Mouse (Mus musculus): ENCODE data around the gene Atox1.
"Not testable (repeated sequence)": the region's sequence is repeated elsewhere in the genome, so short reads cannot be mapped to it uniquely, and the experiment has no call there.

The Atox1 gene

GRCm38 (mm10) chr11:55419296-55419677 lies 41.8 kb downstream of the Atox1 start:
- in situ Hi-C loops (cut with MboI; ENCODE audit: low pct_unique_long_range_greater_than_20kb in 1 of 2, low sequenced_read_pairs in 2 of 2, unreplicated experiment in 1 of 2): no loop called here

- in situ Hi-C loops (cut with MboI; ENCODE audit: low pct_unique_long_range_greater_than_20kb in 1 of 2, low sequenced_read_pairs in 2 of 2, unreplicated experiment in 1 of 2): no loop called here
Observed at GRCm38 (mm10) chr11:55418704-55419061, 42.4 kb downstream of the Atox1 start.

GRCm38 (mm10) chr11:55417898-55418703 lies 42.9 kb downstream of the Atox1 start:
- in situ Hi-C loops (cut with MboI; ENCODE audit: low pct_unique_long_range_greater_than_20kb in 1 of 2, low sequenced_read_pairs in 2 of 2, unreplicated experiment in 1 of 2): no loop called here

- in situ Hi-C loops (cut with MboI; ENCODE audit: low pct_unique_long_range_greater_than_20kb in 1 of 2, low sequenced_read_pairs in 2 of 2, unreplicated experiment in 1 of 2): no loop called here
Observed at GRCm38 (mm10) chr11:55416609-55417265, 44.3 kb downstream of the Atox1 start.

- in situ Hi-C loops (cut with MboI; ENCODE audit: low pct_unique_long_range_greater_than_20kb in 1 of 2, low sequenced_read_pairs in 2 of 2, unreplicated experiment in 1 of 2): not testable (repeated sequence)
Observed at GRCm38 (mm10) chr11:55415731-55416130, 45.3 kb downstream of the Atox1 start.

GRCm38 (mm10) chr11:55415036-55415704 lies 45.9 kb downstream of the Atox1 start:
- in situ Hi-C loops (cut with MboI; ENCODE audit: low pct_unique_long_range_greater_than_20kb in 1 of 2, low sequenced_read_pairs in 2 of 2, unreplicated experiment in 1 of 2): no loop called here

- in situ Hi-C loops (cut with MboI; ENCODE audit: low pct_unique_long_range_greater_than_20kb in 1 of 2, low sequenced_read_pairs in 2 of 2, unreplicated experiment in 1 of 2): no loop called here
Observed at GRCm38 (mm10) chr11:55414314-55414713, 46.7 kb downstream of the Atox1 start.

- in situ Hi-C loops (cut with MboI; ENCODE audit: low pct_unique_long_range_greater_than_20kb in 1 of 2, low sequenced_read_pairs in 2 of 2, unreplicated experiment in 1 of 2): no loop called here
Observed at GRCm38 (mm10) chr11:55413416-55413796, 47.6 kb downstream of the Atox1 start.

- in situ Hi-C loops (cut with MboI; ENCODE audit: low pct_unique_long_range_greater_than_20kb in 1 of 2, low sequenced_read_pairs in 2 of 2, unreplicated experiment in 1 of 2): no loop called here
Observed at GRCm38 (mm10) chr11:55412680-55413415, 48.2 kb downstream of the Atox1 start.

GRCm38 (mm10) chr11:55412034-55412433 lies 49.0 kb downstream of the Atox1 start:
- in situ Hi-C loops (cut with MboI; ENCODE audit: low pct_unique_long_range_greater_than_20kb in 1 of 2, low sequenced_read_pairs in 2 of 2, unreplicated experiment in 1 of 2): no loop called here

- in situ Hi-C loops (cut with MboI; ENCODE audit: low pct_unique_long_range_greater_than_20kb in 1 of 2, low sequenced_read_pairs in 2 of 2, unreplicated experiment in 1 of 2): no loop called here
Observed at GRCm38 (mm10) chr11:55410502-55410901, 50.5 kb downstream of the Atox1 start.

- in situ Hi-C loops (cut with MboI; ENCODE audit: low pct_unique_long_range_greater_than_20kb in 1 of 2, low sequenced_read_pairs in 2 of 2, unreplicated experiment in 1 of 2): no loop called here
Observed at GRCm38 (mm10) chr11:55410005-55410404, 51.0 kb downstream of the Atox1 start.

- in situ Hi-C loops (cut with MboI; ENCODE audit: low pct_unique_long_range_greater_than_20kb in 1 of 2, low sequenced_read_pairs in 2 of 2, unreplicated experiment in 1 of 2): loop anchor here in 1 of 2 experiments (5.0 kb wide), 1 partner anchor 35 kb away; no protein-coding TSS in a partner anchor
Observed at GRCm38 (mm10) chr11:55407133-55407532, 53.9 kb downstream of the Atox1 start.

- in situ Hi-C loops (cut with MboI; ENCODE audit: low pct_unique_long_range_greater_than_20kb in 1 of 2, low sequenced_read_pairs in 2 of 2, unreplicated experiment in 1 of 2): loop anchor here in 1 of 2 experiments (5.0 kb wide), 1 partner anchor 36 kb away; no protein-coding TSS in a partner anchor
Observed at GRCm38 (mm10) chr11:55405601-55406469, 55.2 kb downstream of the Atox1 start.

- in situ Hi-C loops (cut with MboI; ENCODE audit: low pct_unique_long_range_greater_than_20kb in 1 of 2, low sequenced_read_pairs in 2 of 2, unreplicated experiment in 1 of 2): loop anchor here in 1 of 2 experiments (5.0 kb wide), 1 partner anchor 37 kb away; no protein-coding TSS in a partner anchor
Observed at GRCm38 (mm10) chr11:55404659-55405457, 56.2 kb downstream of the Atox1 start.

GRCm38 (mm10) chr11:55400863-55401262 lies 60.2 kb downstream of the Atox1 start:
- in situ Hi-C loops (cut with MboI; ENCODE audit: low pct_unique_long_range_greater_than_20kb in 1 of 2, low sequenced_read_pairs in 2 of 2, unreplicated experiment in 1 of 2): no loop called here

- in situ Hi-C loops (cut with MboI; ENCODE audit: low pct_unique_long_range_greater_than_20kb in 1 of 2, low sequenced_read_pairs in 2 of 2, unreplicated experiment in 1 of 2): loop anchor here in 1 of 2 experiments (5.0 kb wide), 1 partner anchor 44 kb away; no protein-coding TSS in a partner anchor
Observed at GRCm38 (mm10) chr11:55398371-55398770, 62.7 kb downstream of the Atox1 start.

Data from mouse embryonic stem cell (cell line).